Mouse (Mus musculus): ENCODE results near the gene Ptprs. TPM values are rescaled to one million over a fixed set of nuclear protein-coding genes. Genes with fewer than 3 reads are reported as not detected.
"Not testable (repeated sequence)": the region's sequence is repeated elsewhere in the genome, so short reads cannot be mapped to it uniquely, and the experiment has no call there.

Gene Ptprs
- polyA plus RNA-seq, 1 experiment from 2014 or later, result 56.8 TPM

DNA sequence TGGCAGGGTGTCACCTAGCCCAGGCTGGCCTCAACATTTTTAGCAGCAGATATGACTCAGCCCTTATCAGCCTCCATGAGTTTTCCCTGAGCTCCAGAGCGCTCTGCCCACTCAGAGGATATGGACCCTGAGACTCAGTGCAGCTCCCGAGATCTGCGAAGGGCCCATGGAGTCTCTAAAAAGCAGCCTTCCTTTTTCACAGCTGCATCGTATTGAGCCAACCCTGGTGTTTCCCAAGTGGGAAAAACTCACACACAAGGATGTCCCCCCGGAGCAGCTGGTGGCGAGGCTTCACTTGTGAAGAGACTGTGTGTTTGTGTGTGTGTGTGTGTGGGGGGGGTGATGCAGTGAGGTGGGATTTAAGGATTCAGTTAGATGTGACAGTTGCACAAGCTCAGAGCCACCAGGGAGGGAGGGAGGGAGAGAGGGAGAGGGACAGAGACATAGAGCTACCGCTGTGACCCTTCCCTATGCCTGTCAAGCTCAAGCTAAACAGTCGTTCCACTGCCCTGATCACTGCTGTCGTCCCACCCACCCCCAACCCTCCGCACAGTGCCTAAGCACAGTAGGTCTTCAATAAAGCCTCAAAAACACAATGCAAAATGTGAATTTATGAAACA is 32.8 kb upstream of the Ptprs start:
- Histone ChIP-seq H3K4me3 (replicated peaks) (no peak overlapping the region), H3K9me3 (no peaks in the 10 kb centered on the region), H3K4me2 (replicated peaks) (peak overlapping the region; percentile 33; the same call in 1 of the 2 replicates), H3K9ac (no peak overlapping the region), H3K27ac (no peak overlapping the region), H3K36me3 (no peaks in the 10 kb centered on the region), H3K27me3 (replicated peaks) (peaks cover 46% of the 10 kb centered on the region), H3K4me1 (replicated peaks) (peaks cover 20% of the 10 kb centered on the region)
- WGBS, result 45% methylated on average over 10 of the region's 10 CpGs
- no peak for ATAC-seq

- Histone ChIP-seq H3K27me3 (replicated peaks) (peaks cover 32% of the 10 kb centered on the region), H3K36me3 (no peaks in the 10 kb centered on the region), H3K4me1 (replicated peaks) (peaks cover 20% of the 10 kb centered on the region), H3K9me3 (no peaks in the 10 kb centered on the region), H3K9ac (peak overlapping the region; percentile 65), H3K4me2 (replicated peaks) (peak overlapping the region; percentile 81), H3K27ac (peak overlapping the region; percentile 84), H3K4me3 (replicated peaks) (peak overlapping the region; percentile 49)
- ATAC-seq, result peak; percentile 97
- WGBS, result under 1% methylated on average over 42 of the region's 42 CpGs
Measured at GRCm38 (mm10) chr17:56507161-56508068, 31.1 kb upstream of the Ptprs start.

DNA sequence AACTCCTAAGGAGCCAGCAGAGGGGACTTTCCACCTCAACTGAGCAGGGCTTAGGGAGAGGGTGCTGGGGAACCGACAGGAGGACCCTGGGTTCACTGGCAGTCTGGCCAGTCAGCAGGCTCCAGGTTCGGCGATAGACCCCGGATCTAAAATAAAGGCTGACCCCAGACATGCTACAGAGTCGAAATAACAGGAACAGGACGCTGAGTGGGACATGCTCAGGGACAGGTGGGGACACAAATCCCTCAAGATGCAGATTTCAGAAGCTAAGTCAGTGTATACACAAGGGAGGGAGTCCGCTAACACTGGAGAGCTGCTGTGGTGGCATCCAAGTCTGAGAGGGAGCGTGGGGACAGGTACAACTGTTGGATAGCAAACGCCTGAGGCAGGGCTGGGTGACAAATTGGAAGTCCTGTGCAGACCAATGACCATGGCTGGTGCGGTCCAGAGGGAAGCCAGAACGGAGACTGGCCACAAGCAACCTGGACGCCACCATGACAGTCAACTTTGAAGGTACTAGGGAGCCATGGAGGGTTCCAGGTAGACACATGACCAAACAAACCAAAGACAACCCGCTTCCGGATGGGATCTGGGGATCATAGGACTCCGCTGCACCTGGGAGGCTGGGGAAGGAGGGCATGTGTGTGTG is 30.3 kb upstream of the Ptprs start:
- no peaks in the 10 kb centered on the region for H3K36me3 ChIP-seq
- peaks cover 24% of the 10 kb centered on the region for H3K27me3 ChIP-seq (replicated peaks)
- no peak for ATAC-seq
- peaks cover 17% of the 10 kb centered on the region for H3K4me1 ChIP-seq (replicated peaks)
- WGBS, result 57% methylated on average over 15 of the region's 15 CpGs
- no peaks in the 10 kb centered on the region for H3K9me3 ChIP-seq
- peak overlapping the region; percentile 84 for H3K27ac ChIP-seq
- H3K9ac ChIP-seq, result peak overlapping the region; percentile 65
- peak overlapping the region; percentile 49 for H3K4me3 ChIP-seq (replicated peaks)
- peak overlapping the region; percentile 81 for H3K4me2 ChIP-seq (replicated peaks)

DNA sequence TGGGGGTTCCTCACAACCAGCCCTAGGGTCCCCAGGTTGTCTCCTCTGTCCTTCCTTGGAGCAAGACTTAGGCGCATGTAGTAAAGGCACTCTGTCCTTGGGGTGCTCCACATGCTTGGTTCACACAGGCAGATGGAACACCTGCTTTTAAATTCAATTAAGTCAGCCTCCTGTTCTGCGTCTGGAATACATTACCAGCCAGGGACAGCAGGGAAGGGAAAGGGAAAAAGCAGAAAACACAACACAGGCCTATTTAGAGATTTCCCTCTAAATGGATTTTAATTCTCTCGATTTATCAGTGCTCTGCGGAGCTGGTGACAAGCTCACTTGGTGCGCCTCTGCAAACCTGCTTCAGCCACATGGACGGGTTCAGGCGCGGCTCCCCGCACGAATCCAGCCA is 29.1 kb upstream of the Ptprs start:
- H3K4me2 ChIP-seq (replicated peaks), result no peak overlapping the region
- no peaks in the 10 kb centered on the region for H3K36me3 ChIP-seq
- peaks cover 7% of the 10 kb centered on the region for H3K4me1 ChIP-seq (replicated peaks)
- H3K27ac ChIP-seq, result no peak overlapping the region
- no peak overlapping the region for H3K9ac ChIP-seq
- no peak overlapping the region for H3K4me3 ChIP-seq (replicated peaks)
- ATAC-seq, result no peak
- H3K9me3 ChIP-seq, result no peaks in the 10 kb centered on the region
- 80% methylated on average over 10 of the region's 10 CpGs for WGBS
- peaks cover 12% of the 10 kb centered on the region for H3K27me3 ChIP-seq (replicated peaks)

GRCm38 (mm10) chr17:56502526-56502925 is 26.2 kb upstream of the Ptprs start:
- H3K27me3 ChIP-seq (replicated peaks), result no peaks in the 10 kb centered on the region; the same call in 1 of the 2 replicates
- no peak overlapping the region for H3K27ac ChIP-seq
- H3K4me2 ChIP-seq (replicated peaks), result no peak overlapping the region
- no peak overlapping the region for H3K4me3 ChIP-seq (replicated peaks)
- H3K36me3 ChIP-seq, result no peaks in the 10 kb centered on the region
- H3K9me3 ChIP-seq, result no peaks in the 10 kb centered on the region
- 34% methylated on average over 9 of the region's 9 CpGs for WGBS
- ATAC-seq, result no peak
- H3K9ac ChIP-seq, result no peak overlapping the region
- H3K4me1 ChIP-seq (replicated peaks), result no peaks in the 10 kb centered on the region; the same call in 1 of the 2 replicates

GRCm38 (mm10) chr17:56501635-56502400 is 25.5 kb upstream of the Ptprs start:
- H3K4me1 ChIP-seq (replicated peaks); ATAC-seq; H3K9me3 ChIP-seq; H3K36me3 ChIP-seq; H3K27ac ChIP-seq; H3K9ac ChIP-seq; H3K4me2 ChIP-seq (replicated peaks); H3K4me3 ChIP-seq (replicated peaks); H3K27me3 ChIP-seq (replicated peaks): not testable (repeated sequence)
- 61% methylated on average over 2 of the region's 2 CpGs for WGBS

DNA sequence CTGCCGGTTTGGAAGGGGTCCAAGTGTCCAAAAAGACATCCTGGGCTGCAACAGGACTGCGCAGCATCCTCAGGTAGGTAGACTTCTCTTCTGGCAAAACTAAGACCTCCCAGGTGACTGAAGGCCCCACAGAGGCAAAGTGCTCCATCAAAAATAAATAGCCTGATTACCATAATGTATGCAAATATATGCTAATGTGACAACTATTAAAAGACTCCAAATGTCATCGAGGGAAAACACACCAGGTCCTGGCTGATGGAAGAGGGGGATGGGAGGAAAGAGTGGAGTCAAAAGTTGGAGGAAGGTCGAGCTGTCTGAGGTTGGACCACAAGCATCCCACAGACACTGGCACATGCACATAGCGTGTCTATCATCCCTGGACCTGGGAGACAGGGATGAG is 22.9 kb upstream of the Ptprs start:
- Histone ChIP-seq H3K27me3 (replicated peaks) (no peaks in the 10 kb centered on the region; the same call in 1 of the 2 replicates), H3K9me3 (peaks cover 6% of the 10 kb centered on the region), H3K4me3 (replicated peaks) (no peak overlapping the region), H3K9ac (no peak overlapping the region), H3K4me2 (replicated peaks) (no peak overlapping the region), H3K4me1 (replicated peaks) (no peaks in the 10 kb centered on the region), H3K36me3 (no peaks in the 10 kb centered on the region), H3K27ac (no peak overlapping the region)
- no peak for ATAC-seq
- 74% methylated on average over 5 of the region's 5 CpGs for WGBS

DNA sequence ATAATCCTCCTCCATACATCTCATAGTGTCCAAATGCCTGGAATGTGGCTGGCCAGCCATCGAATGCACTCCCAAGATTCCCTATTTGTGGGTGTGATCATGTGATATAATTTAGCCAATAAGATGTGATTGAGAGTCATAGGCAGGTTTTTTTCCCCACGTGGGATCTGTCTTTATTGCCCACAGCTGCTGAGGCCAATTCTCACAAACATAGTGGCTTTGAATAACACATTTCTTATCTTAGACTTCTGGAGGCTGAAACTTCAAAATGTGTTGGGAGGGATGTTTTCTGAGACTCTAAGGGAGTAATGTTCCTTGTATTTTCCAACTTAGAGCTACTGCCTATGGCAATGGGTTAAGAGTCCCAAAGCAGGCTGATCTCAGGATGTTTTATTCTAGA is 18.2 kb upstream of the Ptprs start:
- Histone ChIP-seq H3K9ac (no peak overlapping the region), H3K27ac (no peak overlapping the region), H3K4me2 (replicated peaks) (no peak overlapping the region), H3K4me1 (replicated peaks) (no peaks in the 10 kb centered on the region), H3K27me3 (replicated peaks) (no peaks in the 10 kb centered on the region; the same call in 1 of the 2 replicates), H3K36me3 (no peaks in the 10 kb centered on the region), H3K4me3 (replicated peaks) (no peak overlapping the region), H3K9me3 (peaks cover 18% of the 10 kb centered on the region)
- 59% methylated on average over 2 of the region's 2 CpGs for WGBS
- no peak for ATAC-seq

DNA sequence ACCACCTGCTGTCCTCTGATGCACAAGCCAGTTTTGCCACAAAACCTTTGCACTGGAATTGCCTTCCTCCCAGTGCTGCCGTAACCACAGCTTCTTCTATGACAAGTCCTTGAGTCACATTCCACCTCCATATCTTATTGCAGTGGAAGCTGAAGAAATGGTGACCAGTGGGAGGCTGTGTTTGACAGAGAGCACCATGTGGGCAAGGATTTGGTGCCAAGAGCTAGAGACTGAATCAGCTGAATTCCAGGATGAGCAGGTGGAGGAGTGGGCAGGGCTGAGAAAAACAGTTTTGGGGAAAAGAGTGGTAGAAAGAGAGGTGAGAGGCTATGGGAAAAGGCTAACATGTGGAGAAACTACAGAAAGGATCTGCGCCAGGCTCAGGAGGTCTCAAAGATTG is 17.6 kb upstream of the Ptprs start:
- no peaks in the 10 kb centered on the region for H3K4me1 ChIP-seq (replicated peaks)
- H3K4me3 ChIP-seq (replicated peaks), result no peak overlapping the region
- no peak overlapping the region for H3K4me2 ChIP-seq (replicated peaks)
- peaks cover 18% of the 10 kb centered on the region for H3K9me3 ChIP-seq
- no peak overlapping the region for H3K9ac ChIP-seq
- no peaks in the 10 kb centered on the region for H3K36me3 ChIP-seq
- ATAC-seq, result no peak
- 93% methylated on average over 2 of the region's 2 CpGs for WGBS
- H3K27ac ChIP-seq, result no peak overlapping the region
- no peaks in the 10 kb centered on the region; the same call in 1 of the 2 replicates for H3K27me3 ChIP-seq (replicated peaks)

- peaks cover 3% of the 10 kb centered on the region; the same call in 1 of the 2 replicates for H3K4me1 ChIP-seq (replicated peaks)
- H3K4me3 ChIP-seq (replicated peaks), result no peak overlapping the region
- no peak overlapping the region for H3K27ac ChIP-seq
- ATAC-seq, result no peak
- peaks cover 18% of the 10 kb centered on the region for H3K9me3 ChIP-seq
- no peaks in the 10 kb centered on the region for H3K27me3 ChIP-seq (replicated peaks)
- H3K9ac ChIP-seq, result no peak overlapping the region
- WGBS, result 85% methylated on average over 7 of the region's 7 CpGs
- H3K4me2 ChIP-seq (replicated peaks), result no peak overlapping the region
- H3K36me3 ChIP-seq, result no peaks in the 10 kb centered on the region
Measured at GRCm38 (mm10) chr17:56490438-56491152, 14.3 kb upstream of the Ptprs start.

DNA sequence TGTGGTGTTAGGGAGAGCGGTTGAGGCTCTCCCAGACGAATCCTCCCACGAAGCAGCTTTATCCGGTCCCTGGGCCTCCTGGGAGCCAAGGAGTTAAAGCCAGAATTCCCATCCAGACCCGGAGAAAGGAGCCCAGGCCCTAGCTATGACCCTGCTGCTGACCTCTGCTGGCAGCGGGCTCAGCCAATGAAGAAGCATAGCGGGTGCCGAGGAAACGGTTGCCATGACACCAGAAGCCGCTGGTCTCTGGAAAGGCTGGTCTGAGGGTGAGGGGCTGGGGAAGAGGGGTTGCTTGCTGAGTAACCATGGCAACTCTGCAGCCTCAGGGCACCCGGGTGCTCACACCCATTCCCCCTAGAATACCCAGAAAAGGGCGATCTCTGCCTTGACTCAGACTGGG is 11.7 kb upstream of the Ptprs start:
- ATAC-seq, result 0 out of 2 replicates have a peak, but pooled peaks have one; percentile 19
- no peak overlapping the region for H3K4me2 ChIP-seq (replicated peaks)
- no peak overlapping the region for H3K4me3 ChIP-seq (replicated peaks)
- H3K27me3 ChIP-seq (replicated peaks), result no peaks in the 10 kb centered on the region
- 11% methylated on average over 12 of the region's 12 CpGs for WGBS
- H3K9me3 ChIP-seq, result no peaks in the 10 kb centered on the region
- H3K27ac ChIP-seq, result 0 out of 2 replicates have a peak overlapping the region, but pooled peaks have one; percentile 13
- H3K4me1 ChIP-seq (replicated peaks), result peaks cover 3% of the 10 kb centered on the region; the same call in 1 of the 2 replicates
- H3K9ac ChIP-seq, result no peak overlapping the region
- no peaks in the 10 kb centered on the region for H3K36me3 ChIP-seq
